Mouse (Mus musculus) frontal cortex, adult (tissue): ENCODE results near the gene Glrx5.

Experiments
- ATAC-seq: cut with Nextera tagmentation; 2 replicates; pipeline ENCODE4 v1.9.2; 2017; ENCODE audit warnings: mild to moderate bottlenecking, moderate library complexity, mixed read lengths; ENCODE audit not compliant: low TSS enrichment

Gene Glrx5

GRCm38 (mm10) chr12:105032147-105032831 lies at the start of gene Glrx5:
Glrx5 (plus strand) TSS chr12:105032688.
- ATAC-seq = peak; percentile 94

- ATAC-seq = no peak
Observed at GRCm38 (mm10) chr12:104983476-104983875, 49.0 kb upstream of the Glrx5 start.

- no peak for ATAC-seq
Observed at GRCm38 (mm10) chr12:104985088-104985487, 47.4 kb upstream of the Glrx5 start.

- no peak for ATAC-seq
Observed at GRCm38 (mm10) chr12:104986001-104986400, 46.5 kb upstream of the Glrx5 start.

GRCm38 (mm10) chr12:104986781-104987180 lies 45.7 kb upstream of the Glrx5 start:
- ATAC-seq = peak; percentile 34; the same call in 1 of the 2 replicates

GRCm38 (mm10) chr12:104987936-104988335 lies 44.6 kb upstream of the Glrx5 start:
- no peak for ATAC-seq

GRCm38 (mm10) chr12:104990741-104991454 lies 41.6 kb upstream of the Glrx5 start:
- no peak for ATAC-seq

GRCm38 (mm10) chr12:104992123-104992741 lies 40.3 kb upstream of the Glrx5 start:
- ATAC-seq = no peak

GRCm38 (mm10) chr12:104992838-104993237 lies 39.6 kb upstream of the Glrx5 start:
- no peak for ATAC-seq

GRCm38 (mm10) chr12:104995259-104995876 lies 37.1 kb upstream of the Glrx5 start:
- no peak for ATAC-seq

GRCm38 (mm10) chr12:104996012-104996728 lies 36.3 kb upstream of the Glrx5 start:
- no peak for ATAC-seq

- ATAC-seq = no peak
Observed at GRCm38 (mm10) chr12:104997159-104997558, 35.3 kb upstream of the Glrx5 start.

GRCm38 (mm10) chr12:104997641-104998293 lies 34.7 kb upstream of the Glrx5 start:
- ATAC-seq = no peak

- no peak for ATAC-seq
Observed at GRCm38 (mm10) chr12:104998541-104998940, 33.9 kb upstream of the Glrx5 start.

GRCm38 (mm10) chr12:104999171-104999570 lies 33.3 kb upstream of the Glrx5 start:
- ATAC-seq = no peak

- no peak for ATAC-seq
Observed at GRCm38 (mm10) chr12:105000487-105001283, 31.8 kb upstream of the Glrx5 start.

- ATAC-seq = no peak
Observed at GRCm38 (mm10) chr12:105001317-105001716, 31.2 kb upstream of the Glrx5 start.

- no peak for ATAC-seq
Observed at GRCm38 (mm10) chr12:105002340-105003132, 30.0 kb upstream of the Glrx5 start.

- no peak for ATAC-seq
Observed at GRCm38 (mm10) chr12:105003158-105003557, 29.3 kb upstream of the Glrx5 start.

GRCm38 (mm10) chr12:105003715-105004114 lies 28.8 kb upstream of the Glrx5 start:
- no peak for ATAC-seq
